Mouse (Mus musculus): Measurements from ENCODE around the gene Krtap26-1. TPM values are rescaled to one million over a fixed set of nuclear protein-coding genes. Genes with fewer than 3 reads are reported as not detected.

Krtap26-1 gene
- polyA plus RNA-seq, 1 experiment: not detected

- no peak for TF ChIP-seq POLR2A (IDR thresholded peaks at IDR 0.05; ENCODE audit: insufficient read depth, low read depth, low read length)
- TF ChIP-seq CTCF (IDR thresholded peaks at IDR 0.05; ENCODE audit: insufficient read depth, low read depth, low read length): no peak
- H3K4me3 ChIP-seq (ENCODE audit: insufficient read depth, low read depth, low read length): no peak overlapping the region
- no peaks in the 10 kb centered on the region for H3K4me1 ChIP-seq (ENCODE audit: control insufficient read depth, insufficient read depth, low read length)
- H3K27ac ChIP-seq (ENCODE audit: insufficient read depth, low read depth, low read length): no peak overlapping the region
- 70% methylated on average over 3 of the region's 3 CpGs for WGBS
These were observed 7.5 kb downstream of the Krtap26-1 start for GRCm38 (mm10) chr16:88640053-88640452.

- Histone ChIP-seq H3K4me1 (ENCODE audit: control insufficient read depth, insufficient read depth, low read length) (no peaks in the 10 kb centered on the region), H3K4me3 (ENCODE audit: insufficient read depth, low read depth, low read length) (no peak overlapping the region), H3K27ac (ENCODE audit: insufficient read depth, low read depth, low read length) (no peak overlapping the region)
- TF ChIP-seq POLR2A (IDR thresholded peaks at IDR 0.05; ENCODE audit: insufficient read depth, low read depth, low read length) (no peak), CTCF (IDR thresholded peaks at IDR 0.05; ENCODE audit: insufficient read depth, low read depth, low read length) (no peak)
- WGBS: 34% methylated on average over 4 of the region's 4 CpGs
These were observed 12.5 kb downstream of the Krtap26-1 start for GRCm38 (mm10) chr16:88635142-88635541.

DNA sequence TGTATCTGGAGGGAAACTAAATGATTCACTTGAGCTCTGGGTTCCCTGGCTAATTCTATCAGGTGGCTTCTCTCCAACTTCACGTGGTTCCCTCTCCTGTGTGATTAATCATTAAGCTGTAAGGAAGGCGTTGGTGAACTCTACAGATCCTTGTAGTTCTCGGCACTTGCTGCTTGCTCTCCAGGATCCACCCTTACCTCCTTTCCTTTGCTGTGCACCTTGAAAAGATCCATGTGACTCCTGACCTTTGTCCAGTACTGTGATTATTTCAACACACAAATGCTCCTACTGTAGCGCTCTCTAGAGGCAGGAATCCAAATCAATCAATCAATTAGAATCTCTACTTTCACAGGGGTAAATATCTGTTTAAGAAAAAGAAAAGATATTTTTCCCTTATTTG, 16.1 kb downstream of the Krtap26-1 start:
- Histone ChIP-seq H3K27ac (ENCODE audit: insufficient read depth, low read depth, low read length) (no peak overlapping the region), H3K4me1 (ENCODE audit: control insufficient read depth, insufficient read depth, low read length) (no peaks in the 10 kb centered on the region), H3K4me3 (ENCODE audit: insufficient read depth, low read depth, low read length) (no peak overlapping the region)
- TF ChIP-seq POLR2A (IDR thresholded peaks at IDR 0.05; ENCODE audit: insufficient read depth, low read depth, low read length): no peak
- no peak for TF ChIP-seq CTCF (IDR thresholded peaks at IDR 0.05; ENCODE audit: insufficient read depth, low read depth, low read length)
- WGBS: 82% methylated on average over 4 of the region's 4 CpGs

- no peak for TF ChIP-seq CTCF (IDR thresholded peaks at IDR 0.05; ENCODE audit: insufficient read depth, low read depth, low read length)
- Histone ChIP-seq H3K4me1 (ENCODE audit: control insufficient read depth, insufficient read depth, low read length) (no peaks in the 10 kb centered on the region), H3K4me3 (ENCODE audit: insufficient read depth, low read depth, low read length) (no peak within 1 kb of the TSS), H3K27ac (ENCODE audit: insufficient read depth, low read depth, low read length) (no peak within 1 kb of the TSS)
- WGBS: 97% methylated on average over 4 of the region's 4 CpGs
These were observed 20.0 kb downstream of the Krtap26-1 start, which contains the start of gene 2310079G19Rik for GRCm38 (mm10) chr16:88627566-88627965. Gene 2310079G19Rik (minus strand): TSS chr16:88627666.

DNA sequence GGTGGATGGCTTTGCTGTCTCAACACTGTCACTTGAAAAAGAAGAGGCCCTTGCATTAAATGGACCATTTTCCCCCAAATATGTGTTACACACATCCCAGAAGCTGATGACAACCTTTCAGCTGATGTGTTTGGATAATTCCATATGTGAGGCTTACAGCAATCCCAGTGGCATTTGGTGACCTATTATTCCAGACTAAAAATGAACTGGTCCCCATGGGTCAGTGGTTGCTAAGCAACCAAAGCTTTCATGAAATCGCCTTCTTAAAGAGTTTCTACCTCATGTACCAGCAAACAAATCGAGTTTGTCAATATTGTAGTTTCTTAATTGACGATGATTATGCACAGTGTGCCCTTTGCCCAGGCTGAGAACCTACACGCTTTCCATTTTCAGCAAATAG, 34.9 kb downstream of the Krtap26-1 start:
- Histone ChIP-seq H3K4me3 (ENCODE audit: insufficient read depth, low read depth, low read length) (no peak overlapping the region), H3K27ac (ENCODE audit: insufficient read depth, low read depth, low read length) (no peak overlapping the region), H3K4me1 (ENCODE audit: control insufficient read depth, insufficient read depth, low read length) (no peaks in the 10 kb centered on the region)
- no peak for TF ChIP-seq POLR2A (IDR thresholded peaks at IDR 0.05; ENCODE audit: insufficient read depth, low read depth, low read length)
- no peak for TF ChIP-seq CTCF (IDR thresholded peaks at IDR 0.05; ENCODE audit: insufficient read depth, low read depth, low read length)
- WGBS: 81% methylated on average over 4 of the region's 4 CpGs

GRCm38 (mm10) chr16:88611922-88612321, 35.7 kb downstream of the Krtap26-1 start, which contains the start of gene Krtap24-1:
Gene Krtap24-1 (minus strand): TSS chr16:88612279.
- TF ChIP-seq POLR2A (IDR thresholded peaks at IDR 0.05; ENCODE audit: insufficient read depth, low read depth, low read length) (no peak), CTCF (IDR thresholded peaks at IDR 0.05; ENCODE audit: insufficient read depth, low read depth, low read length) (no peak)
- Histone ChIP-seq H3K27ac (ENCODE audit: insufficient read depth, low read depth, low read length) (no peak within 1 kb of the TSS), H3K4me3 (ENCODE audit: insufficient read depth, low read depth, low read length) (no peak within 1 kb of the TSS), H3K4me1 (ENCODE audit: control insufficient read depth, insufficient read depth, low read length) (no peaks in the 10 kb centered on the region)
- 79% methylated on average over 8 of the region's 8 CpGs for WGBS

- TF ChIP-seq POLR2A (IDR thresholded peaks at IDR 0.05; ENCODE audit: insufficient read depth, low read depth, low read length) (no peak), CTCF (IDR thresholded peaks at IDR 0.05; ENCODE audit: insufficient read depth, low read depth, low read length) (no peak)
- Histone ChIP-seq H3K4me3 (ENCODE audit: insufficient read depth, low read depth, low read length) (no peak overlapping the region), H3K4me1 (ENCODE audit: control insufficient read depth, insufficient read depth, low read length) (no peaks in the 10 kb centered on the region), H3K27ac (ENCODE audit: insufficient read depth, low read depth, low read length) (no peak overlapping the region)
- WGBS: 86% methylated on average over 6 of the region's 6 CpGs
These were observed 43.0 kb downstream of the Krtap26-1 start for GRCm38 (mm10) chr16:88604570-88604969.

DNA sequence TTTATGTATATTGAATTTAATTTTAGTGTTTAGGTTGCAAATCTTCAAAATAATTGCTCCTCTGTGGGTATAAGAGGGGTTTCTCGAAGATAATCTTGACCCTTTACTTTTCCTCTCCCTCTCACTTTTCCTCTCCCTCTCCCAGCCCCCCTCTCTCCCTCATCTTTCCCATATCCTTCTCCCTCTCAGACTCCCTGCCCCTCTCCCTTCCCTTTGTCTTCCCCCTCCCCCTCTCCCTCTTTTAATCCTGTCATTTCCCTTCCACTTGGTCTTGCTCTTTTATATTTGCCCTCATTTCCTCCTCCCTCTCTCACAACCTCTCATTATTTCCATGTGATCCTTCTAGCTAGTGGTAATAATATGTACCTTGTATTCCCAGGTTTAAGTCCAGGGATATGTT, 45.1 kb downstream of the Krtap26-1 start:
- 73% methylated on average over 1 of the region's 1 CpGs for whole genome bisulfite sequencing
- no peaks in the 10 kb centered on the region for H3K4me1 ChIP-seq (ENCODE audit: control insufficient read depth, insufficient read depth, low read length)
- no peak overlapping the region for H3K27ac ChIP-seq (ENCODE audit: insufficient read depth, low read depth, low read length)
- TF ChIP-seq CTCF (IDR thresholded peaks at IDR 0.05; ENCODE audit: insufficient read depth, low read depth, low read length): no peak
- no peak for TF ChIP-seq POLR2A (IDR thresholded peaks at IDR 0.05; ENCODE audit: insufficient read depth, low read depth, low read length)
- H3K4me3 ChIP-seq (ENCODE audit: insufficient read depth, low read depth, low read length): no peak overlapping the region

DNA sequence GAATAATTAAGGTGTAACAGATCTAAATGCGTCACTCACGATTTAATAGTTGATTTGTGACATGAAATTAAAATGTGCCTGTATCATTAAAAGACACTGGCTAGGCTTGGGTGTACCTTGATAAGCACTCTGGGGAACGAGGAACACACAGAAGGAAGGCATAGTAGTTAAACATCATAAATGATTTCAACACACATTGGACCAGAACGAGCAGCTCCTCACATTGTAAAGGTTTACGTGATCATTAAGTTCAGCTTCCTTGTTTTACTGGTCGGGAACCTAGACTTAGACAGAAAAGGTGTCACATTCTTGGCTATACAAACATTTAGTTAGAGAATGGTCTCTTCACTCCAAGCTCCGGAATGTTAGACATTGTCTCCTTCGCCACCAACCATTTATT, 47.3 kb downstream of the Krtap26-1 start:
- 78% methylated on average over 8 of the region's 8 CpGs for WGBS
- TF ChIP-seq CTCF (IDR thresholded peaks at IDR 0.05; ENCODE audit: insufficient read depth, low read depth, low read length) (no peak), POLR2A (IDR thresholded peaks at IDR 0.05; ENCODE audit: insufficient read depth, low read depth, low read length) (no peak)

More for the DNA sequence above, 47.3 kb downstream of the Krtap26-1 start:
- no peaks in the 10 kb centered on the region for H3K4me1 ChIP-seq (ENCODE audit: control insufficient read depth, insufficient read depth, low read length)
- H3K27ac ChIP-seq (ENCODE audit: insufficient read depth, low read depth, low read length): no peak overlapping the region
- H3K4me3 ChIP-seq (ENCODE audit: insufficient read depth, low read depth, low read length): no peak overlapping the region
